Mouse (Mus musculus): ENCODE measurements around the gene Tsfm. TPM values are rescaled to one million over a fixed set of nuclear protein-coding genes. Genes with fewer than 3 reads are reported as not detected.
"Not testable (repeated sequence)": the region's sequence is repeated elsewhere in the genome, so short reads cannot be mapped to it uniquely, and the experiment has no call there.

Gene Tsfm
- polyA plus RNA-seq, 1 experiment from 2014 or later: 42.4 TPM

- WGBS: 8% methylated on average over 37 of the region's 37 CpGs
- no peak for ATAC-seq
- H3K4me1 ChIP-seq (replicated peaks; ENCODE audit: control insufficient read depth, insufficient read depth, low read length): 0 out of 2 replicates have a peak, but pooled peaks cover 4% of the 10 kb centered on the region
- TF ChIP-seq CTCF (IDR thresholded peaks at IDR 0.05; ENCODE audit: low read depth): no peak
- H3K36me3 ChIP-seq (ENCODE audit: control insufficient read depth, insufficient read depth): peaks cover 35% of the 10 kb centered on the region
- no peaks in the 10 kb centered on the region for H3K27me3 ChIP-seq (replicated peaks; ENCODE audit: control insufficient read depth, insufficient read depth, low read length)
- H3K4me3 ChIP-seq (ENCODE audit: low read depth, low read length): peak overlapping the region; percentile 75
- peak overlapping the region; percentile 85 for H3K4me2 ChIP-seq (replicated peaks; ENCODE audit: low read depth)
- H3K9me3 ChIP-seq (ENCODE audit: control insufficient read depth): no peaks in the 10 kb centered on the region
- peak overlapping the region; percentile 79 for H3K9ac ChIP-seq (ENCODE audit: low read depth, low read length)
- H3K27ac ChIP-seq (ENCODE audit: low read depth, low read length): peak overlapping the region; percentile 84
Measured at GRCm38 (mm10) chr10:127063913-127064870, 33.6 kb upstream of the Tsfm start.

- Histone ChIP-seq H3K4me1 (replicated peaks; ENCODE audit: control insufficient read depth, insufficient read depth, low read length) (0 out of 2 replicates have a peak, but pooled peaks cover 4% of the 10 kb centered on the region), H3K27ac (ENCODE audit: low read depth, low read length) (peak within 1 kb of the TSS; percentile 84), H3K9ac (ENCODE audit: low read depth, low read length) (peak within 1 kb of the TSS; percentile 79), H3K9me3 (ENCODE audit: control insufficient read depth) (no peaks in the 10 kb centered on the region), H3K27me3 (replicated peaks; ENCODE audit: control insufficient read depth, insufficient read depth, low read length) (no peaks in the 10 kb centered on the region), H3K4me3 (ENCODE audit: low read depth, low read length) (peak within 1 kb of the TSS; percentile 75), H3K4me2 (replicated peaks; ENCODE audit: low read depth) (peak within 1 kb of the TSS; percentile 85), H3K36me3 (ENCODE audit: control insufficient read depth, insufficient read depth) (peaks cover 31% of the 10 kb centered on the region)
- TF ChIP-seq CTCF (IDR thresholded peaks at IDR 0.05; ENCODE audit: low read depth): no peak
- peak; percentile 88 for ATAC-seq
- WGBS: 1% methylated on average over 46 of the region's 46 CpGs
Measured at GRCm38 (mm10) chr10:127063239-127063872, 32.7 kb upstream of the Tsfm start, which contains the start of gene Cdk4. Cdk4 (plus strand) TSS chr10:127063534.

GRCm38 (mm10) chr10:127062503-127062902, 31.9 kb upstream of the Tsfm start:
- H3K36me3 ChIP-seq (ENCODE audit: control insufficient read depth, insufficient read depth): peaks cover 23% of the 10 kb centered on the region
- no peak for TF ChIP-seq CTCF (IDR thresholded peaks at IDR 0.05; ENCODE audit: low read depth)
- WGBS: 75% methylated on average over 5 of the region's 5 CpGs
- no peaks in the 10 kb centered on the region for H3K9me3 ChIP-seq (ENCODE audit: control insufficient read depth)
- H3K4me2 ChIP-seq (replicated peaks; ENCODE audit: low read depth): no peak overlapping the region; the same call in 1 of the 2 replicates
- H3K4me3 ChIP-seq (ENCODE audit: low read depth, low read length): no peak overlapping the region
- ATAC-seq: no peak
- H3K9ac ChIP-seq (ENCODE audit: low read depth, low read length): no peak overlapping the region
- no peak overlapping the region for H3K27ac ChIP-seq (ENCODE audit: low read depth, low read length)
- H3K27me3 ChIP-seq (replicated peaks; ENCODE audit: control insufficient read depth, insufficient read depth, low read length): no peaks in the 10 kb centered on the region
- 0 out of 2 replicates have a peak, but pooled peaks cover 4% of the 10 kb centered on the region for H3K4me1 ChIP-seq (replicated peaks; ENCODE audit: control insufficient read depth, insufficient read depth, low read length)

- not testable (repeated sequence) for H3K9me3 ChIP-seq (ENCODE audit: control insufficient read depth); H3K4me3 ChIP-seq (ENCODE audit: low read depth, low read length); H3K27me3 ChIP-seq (replicated peaks; ENCODE audit: control insufficient read depth, insufficient read depth, low read length); ATAC-seq; H3K27ac ChIP-seq (ENCODE audit: low read depth, low read length); H3K4me1 ChIP-seq (replicated peaks; ENCODE audit: control insufficient read depth, insufficient read depth, low read length); H3K4me2 ChIP-seq (replicated peaks; ENCODE audit: low read depth); H3K9ac ChIP-seq (ENCODE audit: low read depth, low read length)
- 90% methylated on average over 4 of the region's 4 CpGs for WGBS
- peaks cover 19% of the 10 kb centered on the region for H3K36me3 ChIP-seq (ENCODE audit: control insufficient read depth, insufficient read depth)
Measured at GRCm38 (mm10) chr10:127062101-127062500, 31.5 kb upstream of the Tsfm start.

GRCm38 (mm10) chr10:127061513-127061912, 30.9 kb upstream of the Tsfm start:
- no peak for TF ChIP-seq CTCF (IDR thresholded peaks at IDR 0.05; ENCODE audit: low read depth)
- Histone ChIP-seq H3K9me3 (ENCODE audit: control insufficient read depth) (no peaks in the 10 kb centered on the region), H3K27ac (ENCODE audit: low read depth, low read length) (no peak overlapping the region), H3K4me2 (replicated peaks; ENCODE audit: low read depth) (no peak overlapping the region), H3K36me3 (ENCODE audit: control insufficient read depth, insufficient read depth) (peaks cover 15% of the 10 kb centered on the region), H3K4me1 (replicated peaks; ENCODE audit: control insufficient read depth, insufficient read depth, low read length) (0 out of 2 replicates have a peak, but pooled peaks cover 4% of the 10 kb centered on the region), H3K4me3 (ENCODE audit: low read depth, low read length) (no peak overlapping the region), H3K27me3 (replicated peaks; ENCODE audit: control insufficient read depth, insufficient read depth, low read length) (no peaks in the 10 kb centered on the region), H3K9ac (ENCODE audit: low read depth, low read length) (no peak overlapping the region)
- WGBS: 75% methylated on average over 2 of the region's 2 CpGs
- ATAC-seq: no peak

- Histone ChIP-seq H3K9ac (ENCODE audit: low read depth, low read length) (no peak overlapping the region), H3K4me2 (replicated peaks; ENCODE audit: low read depth) (no peak overlapping the region), H3K4me3 (ENCODE audit: low read depth, low read length) (no peak overlapping the region), H3K27me3 (replicated peaks; ENCODE audit: control insufficient read depth, insufficient read depth, low read length) (no peaks in the 10 kb centered on the region), H3K4me1 (replicated peaks; ENCODE audit: control insufficient read depth, insufficient read depth, low read length) (0 out of 2 replicates have a peak, but pooled peaks cover 4% of the 10 kb centered on the region), H3K27ac (ENCODE audit: low read depth, low read length) (no peak overlapping the region), H3K9me3 (ENCODE audit: control insufficient read depth) (no peaks in the 10 kb centered on the region), H3K36me3 (ENCODE audit: control insufficient read depth, insufficient read depth) (peaks cover 15% of the 10 kb centered on the region)
- no peak for TF ChIP-seq CTCF (IDR thresholded peaks at IDR 0.05; ENCODE audit: low read depth)
- no peak for ATAC-seq
- 69% methylated on average over 5 of the region's 5 CpGs for WGBS
Measured at GRCm38 (mm10) chr10:127061085-127061484, 30.4 kb upstream of the Tsfm start.

Measured in intestine, postnatal 0 days (tissue).